Mouse (Mus musculus): ENCODE results near the gene Hao2.

Gene Hao2

GRCm38 (mm10) chr3:98893057-98893772 lies at the start of gene Hao2:
Gene Hao2, minus strand, starts transcription at chr3:98893239.
- no peak for ATAC-seq (ENCODE audit: insufficient number of reproducible peaks, low FRiP score, low TSS enrichment)

GRCm38 (mm10) chr3:98941601-98942000 lies 48.6 kb upstream of the Hao2 start:
- no peak for ATAC-seq (ENCODE audit: insufficient number of reproducible peaks, low FRiP score, low TSS enrichment)

DNA sequence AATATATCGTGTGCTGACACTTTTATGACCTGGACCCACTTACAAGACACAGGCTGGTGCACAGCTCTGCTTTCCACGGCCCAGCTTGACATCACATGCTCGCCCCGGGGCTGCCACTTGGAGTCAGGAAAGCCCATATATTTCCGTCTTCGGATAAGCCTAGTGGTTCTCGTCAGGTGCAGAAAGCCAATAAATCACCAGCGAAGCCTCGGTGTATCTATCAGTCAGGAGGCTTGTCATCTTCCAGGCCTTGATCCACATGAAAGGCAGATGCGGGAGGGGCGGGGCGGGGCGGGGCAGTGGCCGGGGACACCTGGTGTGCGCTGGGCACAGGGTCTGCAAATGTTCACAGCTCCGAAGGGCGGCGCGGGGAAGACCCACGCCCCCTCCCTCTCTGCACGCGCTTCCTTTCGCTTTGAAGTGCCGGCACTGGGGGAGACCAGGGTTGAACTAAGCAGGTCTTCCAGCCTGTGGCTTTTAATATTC lies 48.1 kb upstream of the Hao2 start:
- ATAC-seq (ENCODE audit: insufficient number of reproducible peaks, low FRiP score, low TSS enrichment), result no peak

GRCm38 (mm10) chr3:98940225-98940624 lies 47.2 kb upstream of the Hao2 start:
- no peak for ATAC-seq (ENCODE audit: insufficient number of reproducible peaks, low FRiP score, low TSS enrichment)

- no peak for ATAC-seq (ENCODE audit: insufficient number of reproducible peaks, low FRiP score, low TSS enrichment)
Observed at GRCm38 (mm10) chr3:98936446-98936845, 43.4 kb upstream of the Hao2 start.

GRCm38 (mm10) chr3:98934601-98935000 lies 41.6 kb upstream of the Hao2 start:
- ATAC-seq (ENCODE audit: insufficient number of reproducible peaks, low FRiP score, low TSS enrichment), result no peak

DNA sequence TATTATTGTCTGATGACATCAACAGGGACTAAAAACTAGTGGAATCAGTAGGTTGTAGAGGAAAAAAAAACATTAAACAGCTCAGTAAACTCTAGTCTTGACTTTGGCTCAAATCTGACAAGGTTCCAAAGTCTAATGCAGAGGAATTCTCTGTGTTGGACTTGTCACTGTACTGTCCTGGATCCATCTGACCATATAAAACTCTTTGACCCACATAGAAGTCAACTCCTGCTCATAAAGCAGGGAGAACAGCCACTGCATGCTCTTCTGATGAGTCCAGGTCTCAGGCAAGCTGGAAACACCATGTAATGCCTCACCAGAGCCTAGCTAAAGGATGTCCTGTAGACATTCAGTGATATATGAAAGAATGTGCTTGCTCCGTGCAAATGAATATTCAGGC lies 41.0 kb upstream of the Hao2 start:
- ATAC-seq (ENCODE audit: insufficient number of reproducible peaks, low FRiP score, low TSS enrichment), result no peak

- no peak for ATAC-seq (ENCODE audit: insufficient number of reproducible peaks, low FRiP score, low TSS enrichment)
Observed at GRCm38 (mm10) chr3:98932421-98932820, 39.4 kb upstream of the Hao2 start.

GRCm38 (mm10) chr3:98931836-98932235 lies 38.8 kb upstream of the Hao2 start:
- no peak for ATAC-seq (ENCODE audit: insufficient number of reproducible peaks, low FRiP score, low TSS enrichment)

- ATAC-seq (ENCODE audit: insufficient number of reproducible peaks, low FRiP score, low TSS enrichment), result no peak
Observed at GRCm38 (mm10) chr3:98920417-98920816, 27.4 kb upstream of the Hao2 start.

- ATAC-seq (ENCODE audit: insufficient number of reproducible peaks, low FRiP score, low TSS enrichment), result no peak
Observed at GRCm38 (mm10) chr3:98917260-98917659, 24.2 kb upstream of the Hao2 start.

DNA sequence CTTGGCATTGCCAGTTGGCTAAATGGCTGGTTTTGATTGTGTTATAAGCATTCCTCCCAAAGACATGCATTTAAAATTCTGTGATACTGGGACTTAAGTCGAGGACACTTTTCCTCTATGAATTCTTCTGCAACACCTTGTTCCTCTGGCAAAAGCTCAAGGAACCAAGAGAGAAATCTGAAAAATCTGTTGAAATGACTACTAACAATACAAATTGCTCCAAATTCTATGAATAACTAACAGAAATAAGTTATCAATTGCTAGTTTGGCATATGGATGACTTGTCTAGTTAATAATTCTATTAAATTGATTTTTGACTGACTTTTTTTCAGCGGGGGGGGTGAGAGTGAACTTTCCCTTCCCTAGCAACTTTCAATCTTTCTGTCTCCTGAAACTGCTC lies 23.8 kb upstream of the Hao2 start:
- no peak for ATAC-seq (ENCODE audit: insufficient number of reproducible peaks, low FRiP score, low TSS enrichment)

- no peak for ATAC-seq (ENCODE audit: insufficient number of reproducible peaks, low FRiP score, low TSS enrichment)
Observed at GRCm38 (mm10) chr3:98915659-98916058, 22.6 kb upstream of the Hao2 start.

DNA sequence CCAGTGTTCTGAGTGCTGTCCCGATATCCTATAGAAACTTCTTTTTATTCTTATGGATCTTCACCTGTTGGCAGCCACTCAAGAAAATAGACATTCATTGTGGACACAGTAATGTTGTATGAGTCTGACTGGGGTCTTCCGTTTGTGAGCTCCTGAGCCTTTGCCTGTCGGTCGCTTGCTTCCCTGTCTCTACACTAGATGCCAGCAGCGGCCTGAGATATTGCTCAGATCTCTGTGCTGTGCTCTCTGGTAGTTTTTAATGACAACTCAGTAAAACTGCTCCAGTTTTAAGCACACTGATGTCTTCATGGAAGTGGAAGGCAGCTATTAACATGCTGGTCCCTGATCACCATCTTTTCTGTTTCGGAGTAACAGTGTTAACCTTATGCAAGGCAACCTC lies 20.6 kb upstream of the Hao2 start:
- ATAC-seq (ENCODE audit: insufficient number of reproducible peaks, low FRiP score, low TSS enrichment), result no peak

GRCm38 (mm10) chr3:98897606-98898005 lies 4.6 kb upstream of the Hao2 start:
- ATAC-seq (ENCODE audit: insufficient number of reproducible peaks, low FRiP score, low TSS enrichment), result no peak

GRCm38 (mm10) chr3:98895071-98895601 lies 2.1 kb upstream of the Hao2 start:
- ATAC-seq (ENCODE audit: insufficient number of reproducible peaks, low FRiP score, low TSS enrichment), result no peak

DNA sequence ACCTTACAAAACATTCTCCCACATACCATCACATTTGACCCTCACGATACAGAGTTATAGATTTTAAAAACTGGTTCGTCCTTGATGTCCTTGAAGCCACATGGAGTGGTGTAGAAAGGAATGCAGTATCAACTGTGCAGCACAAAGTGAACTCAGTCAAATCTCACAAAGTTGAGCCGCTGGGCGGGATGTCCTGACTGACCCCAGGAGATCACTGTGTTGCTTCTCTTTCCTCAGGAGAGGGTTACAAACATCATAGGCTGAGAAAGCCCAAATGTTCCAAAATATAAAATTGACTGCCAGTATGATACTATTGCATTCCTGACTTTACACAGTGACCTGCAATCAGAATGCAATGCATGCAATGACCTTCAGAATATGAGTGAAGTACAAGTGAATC lies 2.6 kb downstream of the Hao2 start:
- no peak for ATAC-seq (ENCODE audit: insufficient number of reproducible peaks, low FRiP score, low TSS enrichment)

- no peak for ATAC-seq (ENCODE audit: insufficient number of reproducible peaks, low FRiP score, low TSS enrichment)
Observed at GRCm38 (mm10) chr3:98888206-98888605, 4.8 kb downstream of the Hao2 start.

- no peak for ATAC-seq (ENCODE audit: insufficient number of reproducible peaks, low FRiP score, low TSS enrichment)
Observed at GRCm38 (mm10) chr3:98880831-98881230, 12.2 kb downstream of the Hao2 start.

DNA sequence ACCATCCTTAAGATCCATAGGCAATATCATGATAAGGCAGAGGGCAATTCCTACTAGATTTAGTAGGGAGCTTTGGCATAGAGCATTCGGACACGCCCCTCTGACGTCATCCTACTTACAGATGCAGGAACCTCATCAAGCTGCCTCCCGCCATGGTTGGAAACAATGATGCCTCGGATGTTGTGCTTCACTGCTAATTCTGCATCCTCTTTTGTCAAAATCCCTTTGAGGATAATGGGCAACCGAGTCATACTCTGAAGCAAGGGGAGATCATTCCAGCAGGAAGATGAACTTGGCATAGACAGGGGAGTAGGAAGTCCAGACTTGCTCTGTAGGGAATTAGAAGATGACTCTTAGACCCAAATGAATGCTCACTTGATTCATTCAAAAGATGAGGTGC lies 12.8 kb downstream of the Hao2 start:
- ATAC-seq (ENCODE audit: insufficient number of reproducible peaks, low FRiP score, low TSS enrichment), result no peak

DNA sequence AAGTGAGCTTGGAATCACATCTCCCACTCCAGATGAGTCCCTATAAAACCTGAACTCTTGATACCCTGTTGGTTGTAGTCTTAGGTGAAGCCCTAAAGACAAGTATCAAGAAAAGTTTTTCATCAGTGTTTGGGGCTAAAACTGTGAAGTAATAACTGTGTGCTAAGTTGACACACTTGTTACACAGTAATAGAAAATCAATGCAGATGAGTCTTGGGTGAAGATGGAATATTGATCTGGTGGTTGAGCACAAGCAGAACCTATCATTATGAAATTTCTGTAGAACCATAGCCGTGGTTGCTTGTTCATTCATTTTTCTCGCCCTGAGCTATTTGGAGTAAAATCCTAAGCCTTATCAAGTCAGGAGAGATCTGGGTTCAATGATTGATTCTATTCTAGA lies 24.8 kb downstream of the Hao2 start:
- no peak for ATAC-seq (ENCODE audit: insufficient number of reproducible peaks, low FRiP score, low TSS enrichment)

GRCm38 (mm10) chr3:98862800-98863199 lies 30.2 kb downstream of the Hao2 start:
- no peak for ATAC-seq (ENCODE audit: insufficient number of reproducible peaks, low FRiP score, low TSS enrichment)
